Mouse (Mus musculus): ENCODE results near the gene Nabp2.

The Nabp2 gene

GRCm38 (mm10) chr10:128359226-128359625, 52.1 kb downstream of the Nabp2 start:
- DNase-seq (ENCODE audit: low read depth, low spot score), result no peak

- DNase-seq (ENCODE audit: low read depth, low spot score), result peak; percentile 64
Measured at GRCm38 (mm10) chr10:128358796-128359195, 52.5 kb downstream of the Nabp2 start.

Measured in CD4-positive helper T cell, adult 2 months (primary cell).